Mouse (Mus musculus): ENCODE results near the gene Rwdd2b. TPM values are rescaled to one million over a fixed set of nuclear protein-coding genes. Genes with fewer than 3 reads are reported as not detected.

The Rwdd2b gene
- 6.8 and 7.1 TPM in 2 replicates for polyA plus RNA-seq (2012; ENCODE audit: insufficient read depth, insufficient read length, missing spikeins)

DNA sequence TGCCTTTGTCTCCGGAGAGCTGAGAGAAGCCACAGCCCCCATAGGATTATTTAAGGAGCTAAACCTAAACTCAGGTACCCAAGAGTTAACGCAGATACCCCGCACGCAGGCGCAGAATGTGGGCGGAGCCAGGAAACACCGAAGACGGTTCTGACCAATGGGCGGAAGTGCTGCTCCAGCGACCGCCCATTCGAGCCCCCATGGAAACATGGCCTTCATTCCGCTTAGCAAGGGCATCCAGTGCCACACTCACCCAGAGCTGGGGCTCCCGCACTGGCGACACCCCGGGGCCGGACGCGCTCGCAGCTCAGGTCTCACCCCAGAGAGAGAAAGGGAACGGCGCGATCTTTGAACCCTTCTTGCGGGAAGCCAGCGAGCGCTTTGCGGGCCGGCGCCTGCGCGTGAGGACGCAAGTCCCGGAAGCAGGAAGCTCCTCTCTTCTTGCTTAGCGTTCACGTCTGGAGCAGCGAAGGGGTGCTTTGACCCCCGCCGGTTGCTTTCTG lies at the start of gene Rwdd2b:
Gene Rwdd2b, minus strand, starts transcription at position 390 of the 503 bp plus-strand sequence.
- H3K27ac ChIP-seq (ENCODE audit: insufficient read depth, low read depth, low read length) = peak within 1 kb of the TSS; percentile 88
- TF ChIP-seq CTCF (IDR thresholded peaks at IDR 0.05; ENCODE audit: low read depth, low read length) (no peak), POLR2A (IDR thresholded peaks at IDR 0.05; ENCODE audit: borderline replicate concordance, low read depth, low read length) (no peak; the same call in 1 of the 2 replicates)
- H3K4me1 ChIP-seq (ENCODE audit: control insufficient read depth, insufficient read depth, low read length) = peaks cover 5% of the 10 kb centered on the region; the same call in 1 of the 2 replicates
- peak within 1 kb of the TSS; percentile 87 for H3K4me3 ChIP-seq (ENCODE audit: insufficient read depth, low read length)

DNA sequence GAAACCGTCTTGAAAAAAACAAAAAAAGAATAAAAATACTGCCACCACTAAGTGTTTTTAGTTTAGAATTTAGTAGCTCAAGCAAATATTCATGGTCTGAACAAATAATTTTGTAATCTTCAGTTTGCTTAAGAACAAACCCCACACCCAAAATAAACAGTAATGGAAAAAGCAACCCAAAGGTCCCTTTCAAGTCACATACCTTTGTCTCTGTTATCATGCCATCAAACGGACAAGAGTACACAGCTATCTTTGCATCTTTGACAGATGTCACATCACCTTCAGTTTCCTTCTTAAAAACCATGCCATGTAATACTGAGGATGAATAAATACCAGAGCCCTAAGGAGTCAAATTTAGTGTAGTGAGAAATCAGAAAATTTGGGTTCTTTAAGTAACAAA lies 48.2 kb upstream of the Rwdd2b start:
- no peak for TF ChIP-seq CTCF (IDR thresholded peaks at IDR 0.05; ENCODE audit: low read depth, low read length)
- no peak for TF ChIP-seq POLR2A (IDR thresholded peaks at IDR 0.05; ENCODE audit: borderline replicate concordance, low read depth, low read length)
- no peaks in the 10 kb centered on the region for H3K4me1 ChIP-seq (ENCODE audit: control insufficient read depth, insufficient read depth, low read length)
- H3K27ac ChIP-seq (ENCODE audit: insufficient read depth, low read depth, low read length) = no peak overlapping the region
- no peak overlapping the region for H3K4me3 ChIP-seq (ENCODE audit: insufficient read depth, low read length)

DNA sequence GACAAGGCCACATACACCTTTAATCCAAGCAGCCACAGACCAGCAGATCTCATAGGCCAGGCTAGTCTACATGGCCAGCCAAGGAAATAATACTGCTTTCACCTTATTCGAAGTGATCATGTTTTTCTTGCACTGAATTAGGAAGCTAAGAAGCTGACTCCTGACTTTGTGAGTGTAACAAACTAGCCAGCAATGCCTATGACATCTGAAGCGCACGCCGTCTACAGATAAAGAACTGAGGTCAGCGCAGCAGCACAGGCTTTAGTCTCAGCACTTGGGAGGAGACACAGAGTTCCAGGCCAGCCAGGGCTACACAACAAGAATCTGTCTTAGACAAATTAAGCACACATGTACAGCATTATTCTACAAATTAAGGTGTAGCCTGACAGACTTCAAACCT lies 46.4 kb upstream of the Rwdd2b start:
- no peak for TF ChIP-seq CTCF (IDR thresholded peaks at IDR 0.05; ENCODE audit: low read depth, low read length)
- no peak for TF ChIP-seq POLR2A (IDR thresholded peaks at IDR 0.05; ENCODE audit: borderline replicate concordance, low read depth, low read length)
- Histone ChIP-seq H3K4me3 (ENCODE audit: insufficient read depth, low read length) (no peak overlapping the region), H3K27ac (ENCODE audit: insufficient read depth, low read depth, low read length) (no peak overlapping the region), H3K4me1 (ENCODE audit: control insufficient read depth, insufficient read depth, low read length) (no peaks in the 10 kb centered on the region)

DNA sequence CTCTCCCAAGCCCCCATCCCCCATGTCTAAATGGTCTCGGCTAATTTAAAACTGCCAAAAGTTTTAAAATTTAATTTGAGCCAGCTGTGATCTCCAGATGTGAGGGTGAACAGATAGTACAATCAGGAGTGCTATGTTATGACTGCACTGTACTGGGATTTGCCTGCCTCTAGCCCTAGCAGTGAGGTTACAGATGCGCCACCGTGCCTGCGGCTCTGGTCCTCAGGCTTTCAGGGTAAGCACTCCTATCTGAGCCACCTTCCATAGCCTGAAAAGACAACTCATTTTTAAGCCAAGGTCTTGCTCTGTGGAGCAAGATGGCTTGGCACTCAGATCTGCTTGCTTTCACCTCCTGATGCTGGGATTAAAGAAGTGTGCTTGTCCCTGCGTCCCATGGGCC lies 44.0 kb upstream of the Rwdd2b start:
- Histone ChIP-seq H3K27ac (ENCODE audit: insufficient read depth, low read depth, low read length) (no peak overlapping the region), H3K4me3 (ENCODE audit: insufficient read depth, low read length) (no peak overlapping the region), H3K4me1 (ENCODE audit: control insufficient read depth, insufficient read depth, low read length) (no peaks in the 10 kb centered on the region)
- TF ChIP-seq POLR2A (IDR thresholded peaks at IDR 0.05; ENCODE audit: borderline replicate concordance, low read depth, low read length) (no peak), CTCF (IDR thresholded peaks at IDR 0.05; ENCODE audit: low read depth, low read length) (no peak)

DNA sequence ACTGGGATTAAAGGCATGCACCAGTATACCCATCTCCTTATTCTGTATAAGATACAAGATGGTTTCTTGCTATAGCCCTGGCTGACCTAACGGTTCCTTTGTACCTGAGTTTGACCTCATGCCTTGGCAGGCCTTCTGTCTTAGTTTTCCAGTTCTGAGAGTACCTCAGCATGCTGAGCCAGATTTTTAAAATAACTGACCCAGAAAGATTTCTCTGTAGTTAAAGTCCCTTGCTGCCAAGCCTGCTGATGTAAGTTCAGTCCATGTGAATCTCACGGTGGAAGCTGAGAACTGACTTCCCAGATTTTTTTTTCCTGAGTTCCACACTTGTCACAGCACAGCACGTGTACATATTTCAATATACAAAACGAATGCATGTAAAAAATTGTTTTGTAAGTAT lies 30.2 kb upstream of the Rwdd2b start:
- H3K4me1 ChIP-seq (ENCODE audit: control insufficient read depth, insufficient read depth, low read length) = no peaks in the 10 kb centered on the region
- TF ChIP-seq POLR2A (IDR thresholded peaks at IDR 0.05; ENCODE audit: borderline replicate concordance, low read depth, low read length) = no peak
- no peak for TF ChIP-seq CTCF (IDR thresholded peaks at IDR 0.05; ENCODE audit: low read depth, low read length)
- no peak overlapping the region for H3K27ac ChIP-seq (ENCODE audit: insufficient read depth, low read depth, low read length)
- no peak overlapping the region for H3K4me3 ChIP-seq (ENCODE audit: insufficient read depth, low read length)

DNA sequence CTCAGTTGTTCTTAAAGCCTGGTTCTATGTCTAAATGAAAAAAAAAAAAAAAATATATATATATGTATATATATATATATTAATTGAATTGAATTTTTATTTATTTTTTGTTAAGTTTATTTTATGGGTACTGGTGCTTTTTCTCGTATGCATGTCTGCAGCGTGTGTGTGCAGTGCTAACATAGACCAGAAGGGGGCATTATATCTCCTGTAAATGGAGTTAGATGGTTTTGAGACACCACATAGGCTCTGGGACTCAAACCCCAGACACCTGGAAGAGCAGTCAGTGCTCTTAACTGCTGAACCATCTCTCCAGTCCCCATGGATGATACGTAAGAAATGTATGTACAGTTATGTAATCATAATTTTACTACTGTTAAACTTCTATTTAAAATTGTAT lies 18.4 kb upstream of the Rwdd2b start:
- Histone ChIP-seq H3K4me3 (ENCODE audit: insufficient read depth, low read length) (no peak overlapping the region), H3K27ac (ENCODE audit: insufficient read depth, low read depth, low read length) (no peak overlapping the region), H3K4me1 (ENCODE audit: control insufficient read depth, insufficient read depth, low read length) (peaks cover 10% of the 10 kb centered on the region)
- TF ChIP-seq CTCF (IDR thresholded peaks at IDR 0.05; ENCODE audit: low read depth, low read length) = no peak
- TF ChIP-seq POLR2A (IDR thresholded peaks at IDR 0.05; ENCODE audit: borderline replicate concordance, low read depth, low read length) = no peak

DNA sequence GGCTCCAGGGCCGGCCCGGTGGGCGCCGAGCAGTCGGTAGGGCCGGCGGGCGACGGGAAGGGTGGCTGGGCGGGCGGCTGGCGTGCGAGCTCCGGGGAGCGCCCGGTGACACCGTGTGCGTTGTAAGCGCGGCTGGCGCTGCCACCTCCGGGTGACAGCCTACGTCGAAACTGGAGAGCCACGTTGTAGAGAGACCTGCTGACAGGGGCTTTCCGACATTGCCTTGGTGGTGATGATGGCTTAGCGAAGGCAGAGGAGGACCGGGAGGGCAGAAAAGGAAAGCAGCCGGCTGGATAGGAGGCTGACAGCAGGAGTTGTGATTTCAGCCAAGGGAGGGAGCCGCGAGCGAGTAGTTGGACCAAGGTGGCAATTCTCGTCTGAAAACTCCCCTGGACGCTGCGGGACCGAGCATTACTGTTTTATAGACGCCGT lies 14.8 kb upstream of the Rwdd2b start:
- H3K4me3 ChIP-seq (ENCODE audit: insufficient read depth, low read length) = peak overlapping the region; percentile 72
- peak overlapping the region; percentile 8; the same call in 1 of the 2 replicates for H3K27ac ChIP-seq (ENCODE audit: insufficient read depth, low read depth, low read length)
- peaks cover 12% of the 10 kb centered on the region for H3K4me1 ChIP-seq (ENCODE audit: control insufficient read depth, insufficient read depth, low read length)
- TF ChIP-seq CTCF (IDR thresholded peaks at IDR 0.05; ENCODE audit: low read depth, low read length) = no peak
- no peak for TF ChIP-seq POLR2A (IDR thresholded peaks at IDR 0.05; ENCODE audit: borderline replicate concordance, low read depth, low read length)

DNA sequence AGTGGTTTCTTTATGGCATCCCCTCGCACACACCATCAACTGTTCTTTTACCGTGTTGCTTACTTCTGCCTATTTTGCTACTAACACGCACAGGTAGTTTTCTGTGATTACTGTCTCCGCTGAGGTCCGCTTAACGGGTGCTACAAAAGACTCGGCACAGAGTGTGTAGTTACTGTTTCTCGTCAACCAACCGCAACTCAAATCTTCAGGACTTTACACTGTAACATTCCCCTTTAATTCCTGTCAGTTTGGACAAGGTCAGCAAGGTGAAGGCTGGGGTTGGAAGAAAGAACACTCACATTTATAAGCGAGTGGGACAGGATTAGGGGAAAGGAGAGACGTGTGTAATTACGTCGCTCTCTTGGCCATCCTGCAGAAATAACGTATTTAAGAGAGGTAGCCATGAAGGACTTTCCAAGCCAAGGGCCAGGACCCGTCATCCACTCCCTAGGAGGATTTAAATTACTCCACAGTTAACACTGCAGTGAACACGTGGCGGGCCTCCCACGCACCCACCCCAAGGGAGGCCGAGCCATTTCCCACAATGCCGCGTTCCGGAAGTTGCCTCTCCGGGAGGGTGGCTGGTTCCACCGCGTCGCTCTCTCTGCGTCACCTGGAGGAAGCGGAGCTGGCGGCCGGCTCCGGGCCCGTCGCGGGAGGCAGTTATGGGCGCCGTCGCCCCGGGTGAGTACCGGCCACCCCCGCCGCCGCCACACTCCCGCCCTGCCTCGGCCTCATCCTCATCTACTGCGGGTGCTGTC lies 14.2 kb upstream of the Rwdd2b start, which contains the start of gene Usp16:
Gene Usp16, plus strand, starts transcription at position 285 of the 761 bp plus-strand sequence.
- Histone ChIP-seq H3K4me1 (ENCODE audit: control insufficient read depth, insufficient read depth, low read length) (peaks cover 12% of the 10 kb centered on the region), H3K27ac (ENCODE audit: insufficient read depth, low read depth, low read length) (peak within 1 kb of the TSS; percentile 8; the same call in 1 of the 2 replicates), H3K4me3 (ENCODE audit: insufficient read depth, low read length) (peak within 1 kb of the TSS; percentile 72)
- TF ChIP-seq POLR2A (IDR thresholded peaks at IDR 0.05; ENCODE audit: borderline replicate concordance, low read depth, low read length) (no peak), CTCF (IDR thresholded peaks at IDR 0.05; ENCODE audit: low read depth, low read length) (no peak)

DNA sequence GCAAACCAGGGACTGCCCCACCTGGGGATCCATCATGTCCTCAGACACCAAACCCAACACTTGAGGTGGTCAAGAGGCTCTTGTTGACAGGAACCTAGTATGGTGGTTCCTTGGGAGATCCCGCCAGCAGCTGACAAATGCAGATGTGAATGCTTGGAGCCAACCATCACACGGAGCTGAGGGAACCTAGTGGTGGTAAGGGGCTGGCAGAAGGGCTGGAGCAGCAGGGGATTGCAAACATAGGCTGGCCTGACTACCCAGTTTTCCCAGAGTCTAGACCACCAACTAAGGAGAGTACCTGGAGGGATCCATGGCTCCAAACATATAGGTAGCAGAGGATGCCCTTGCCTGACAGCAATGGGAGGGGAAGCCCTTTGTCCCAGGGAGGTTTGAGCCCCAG lies 12.9 kb upstream of the Rwdd2b start:
- Histone ChIP-seq H3K27ac (ENCODE audit: insufficient read depth, low read depth, low read length) (no peak overlapping the region), H3K4me3 (ENCODE audit: insufficient read depth, low read length) (no peak overlapping the region), H3K4me1 (ENCODE audit: control insufficient read depth, insufficient read depth, low read length) (peaks cover 12% of the 10 kb centered on the region)
- TF ChIP-seq CTCF (IDR thresholded peaks at IDR 0.05; ENCODE audit: low read depth, low read length) (no peak), POLR2A (IDR thresholded peaks at IDR 0.05; ENCODE audit: borderline replicate concordance, low read depth, low read length) (no peak)

DNA sequence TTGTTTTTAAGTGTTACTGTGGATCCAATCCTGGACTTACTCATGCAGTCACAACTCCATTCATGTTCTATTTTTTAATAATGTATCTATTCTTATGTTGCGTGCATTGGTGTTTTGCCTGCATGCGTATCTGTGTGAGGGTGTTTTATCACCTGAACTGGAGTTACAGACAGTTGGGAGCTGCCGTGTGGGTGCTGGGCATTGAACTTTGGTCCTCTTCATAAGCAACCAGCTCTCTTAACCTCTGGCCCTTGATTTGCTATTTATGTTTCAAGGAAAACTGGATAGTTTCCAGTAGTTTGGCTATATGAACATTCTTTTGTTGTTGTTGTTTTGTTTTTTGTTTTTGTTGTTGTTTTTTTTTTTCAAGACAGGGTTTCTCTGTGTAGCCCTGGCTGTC lies 5.2 kb upstream of the Rwdd2b start:
- Histone ChIP-seq H3K4me3 (ENCODE audit: insufficient read depth, low read length) (no peak overlapping the region), H3K4me1 (ENCODE audit: control insufficient read depth, insufficient read depth, low read length) (peaks cover 5% of the 10 kb centered on the region; the same call in 1 of the 2 replicates), H3K27ac (ENCODE audit: insufficient read depth, low read depth, low read length) (no peak overlapping the region)
- TF ChIP-seq CTCF (IDR thresholded peaks at IDR 0.05; ENCODE audit: low read depth, low read length) (no peak), POLR2A (IDR thresholded peaks at IDR 0.05; ENCODE audit: borderline replicate concordance, low read depth, low read length) (no peak)

Measured in bone marrow macrophage, adult 2 months (primary cell).